Mouse (Mus musculus) E14TG2a.4 (cell line): ENCODE results near the gene Apela.

Experiments used
- H3K27me3 ChIP-seq: 2 replicates; pipeline ENCODE4 v1.6.1; 2014; ENCODE audit warnings: low read length, control low read depth; ENCODE audit not compliant: insufficient read depth
- H3K36me3 ChIP-seq: 2 replicates; pipeline ENCODE4 v1.6.1; 2014; ENCODE audit warnings: low read length, control low read depth; ENCODE audit not compliant: insufficient read depth
- H3K4me1 ChIP-seq: replicated peaks from 2 replicates; pipeline ENCODE4 v1.6.1; 2014; ENCODE audit warnings: low read depth, low read length, control low read depth
- H3K4me3 ChIP-seq: replicated peaks from 2 replicates; pipeline ENCODE4 v1.5.1; 2014; ENCODE audit warnings: mild to moderate bottlenecking, low read length
- H3K9me3 ChIP-seq: 2 replicates; pipeline ENCODE4 v1.6.1; 2014; ENCODE audit warnings: low read length, control low read depth
- CTCF ChIP-seq: conservative IDR thresholded peaks from 2 replicates; pipeline ENCODE4 v1.5.1; 2014; ENCODE audit warnings: low read length
- NANOG ChIP-seq: IDR thresholded peaks from 2 replicates; pipeline ENCODE4 v1.6.1; 2014; ENCODE audit warnings: borderline replicate concordance, low read length, mixed read lengths
- POU5F1 ChIP-seq: IDR thresholded peaks from 2 replicates; pipeline ENCODE4 v1.6.1; 2014; ENCODE audit warnings: low read length, borderline replicate concordance

Apela gene

DNA sequence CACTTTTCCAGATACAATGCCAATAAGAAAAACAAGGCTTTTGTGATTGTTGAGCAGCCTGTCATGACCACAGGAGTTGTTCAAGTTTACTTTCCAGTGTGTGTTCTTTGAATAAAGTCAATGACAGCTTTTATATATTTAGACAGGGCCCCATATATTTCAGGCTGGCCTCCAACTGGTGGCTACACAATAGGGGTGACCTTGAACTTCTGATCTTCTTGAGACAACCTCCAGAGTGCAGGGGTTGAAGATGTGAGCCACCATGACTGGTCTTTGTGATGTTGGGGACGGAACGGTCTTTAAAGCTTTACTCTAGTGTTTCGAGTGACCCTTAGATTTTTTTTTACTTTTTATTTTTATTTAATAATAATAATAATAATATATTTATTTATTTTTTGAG is 28.5 kb upstream of the Apela start:
- TF ChIP-seq NANOG (no peak), POU5F1 (no peak), CTCF (no peak)
- Histone ChIP-seq H3K4me1 (peaks cover 60% of the 10 kb centered on the region), H3K36me3 (no peaks in the 10 kb centered on the region), H3K4me3 (no peak overlapping the region; the same call in 1 of the 2 replicates), H3K9me3 (peaks cover 26% of the 10 kb centered on the region), H3K27me3 (no peaks in the 10 kb centered on the region)

DNA sequence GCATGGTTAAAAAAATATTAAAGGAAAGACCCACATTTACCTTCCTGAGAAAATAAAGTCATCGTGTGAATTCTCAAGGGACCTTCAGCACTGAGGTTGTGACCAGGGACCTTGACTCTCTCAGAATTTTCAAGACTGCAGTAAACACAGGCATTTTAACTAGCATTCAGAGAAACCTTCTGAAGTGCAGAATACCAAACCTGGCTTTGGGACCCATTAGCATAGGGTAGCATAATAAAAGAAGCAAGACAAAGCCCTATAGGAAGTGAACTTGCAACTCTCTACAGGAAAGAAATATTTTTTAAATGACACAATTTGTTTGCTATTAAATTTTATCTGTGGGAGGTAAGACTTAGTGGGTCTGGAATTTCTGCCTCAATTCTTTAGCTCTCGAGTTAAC is 26.9 kb upstream of the Apela start:
- Histone ChIP-seq H3K27me3 (no peaks in the 10 kb centered on the region), H3K4me3 (no peak overlapping the region), H3K9me3 (peaks cover 24% of the 10 kb centered on the region), H3K4me1 (peaks cover 60% of the 10 kb centered on the region), H3K36me3 (no peaks in the 10 kb centered on the region)
- 0 out of 2 replicates have a peak, but pooled peaks have one; percentile 14 for TF ChIP-seq POU5F1
- no peak for TF ChIP-seq CTCF
- peak; percentile 29; the same call in 1 of the 2 replicates for TF ChIP-seq NANOG

DNA sequence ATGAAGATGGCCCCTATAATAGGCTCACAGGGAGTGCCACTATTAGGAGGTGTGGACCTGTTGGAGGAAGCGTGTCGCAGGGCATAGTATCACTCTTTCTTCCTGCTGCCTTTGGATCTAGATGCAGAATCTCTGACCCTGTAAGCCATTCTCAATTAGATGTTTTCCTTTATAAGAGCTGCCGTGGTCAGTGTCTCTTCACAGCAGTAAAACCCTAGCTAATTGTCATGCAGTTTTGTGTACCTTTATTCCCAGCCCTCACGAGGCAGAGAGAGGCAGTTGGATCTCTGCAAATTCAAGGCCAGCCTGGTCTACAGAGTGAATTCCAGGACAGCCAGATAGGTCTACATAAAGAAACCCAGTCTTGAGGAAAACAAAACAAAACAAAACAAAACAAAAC is 25.1 kb upstream of the Apela start:
- no peaks in the 10 kb centered on the region for H3K27me3 ChIP-seq
- H3K4me1 ChIP-seq, result peaks cover 68% of the 10 kb centered on the region
- peaks cover 13% of the 10 kb centered on the region for H3K9me3 ChIP-seq
- TF ChIP-seq POU5F1, result no peak
- TF ChIP-seq NANOG, result peak; percentile 30; the same call in 1 of the 2 replicates
- no peaks in the 10 kb centered on the region for H3K36me3 ChIP-seq
- H3K4me3 ChIP-seq, result no peak overlapping the region

DNA sequence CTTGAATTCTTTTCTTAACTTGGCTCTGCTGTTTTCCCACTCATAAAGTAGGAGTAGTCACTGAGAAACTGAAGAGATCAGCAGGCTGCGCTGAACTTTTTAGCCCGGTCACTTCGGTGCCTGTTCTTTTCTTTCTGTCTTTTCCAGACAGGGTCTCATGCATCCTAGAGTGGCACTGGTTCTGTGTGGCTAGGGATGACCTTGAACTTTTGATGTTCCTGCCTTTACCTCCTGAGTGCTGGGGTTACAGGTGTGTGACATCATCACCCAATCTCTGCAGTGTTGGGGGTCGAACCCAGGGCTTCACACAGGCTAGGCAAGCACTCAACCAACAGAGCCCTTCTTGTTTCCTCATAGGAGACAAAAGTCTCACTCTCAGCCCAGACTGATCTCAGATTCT is 19.6 kb upstream of the Apela start:
- no peak for TF ChIP-seq NANOG
- TF ChIP-seq POU5F1, result no peak
- TF ChIP-seq CTCF, result no peak
- Histone ChIP-seq H3K4me3 (no peak overlapping the region), H3K27me3 (no peaks in the 10 kb centered on the region)

DNA sequence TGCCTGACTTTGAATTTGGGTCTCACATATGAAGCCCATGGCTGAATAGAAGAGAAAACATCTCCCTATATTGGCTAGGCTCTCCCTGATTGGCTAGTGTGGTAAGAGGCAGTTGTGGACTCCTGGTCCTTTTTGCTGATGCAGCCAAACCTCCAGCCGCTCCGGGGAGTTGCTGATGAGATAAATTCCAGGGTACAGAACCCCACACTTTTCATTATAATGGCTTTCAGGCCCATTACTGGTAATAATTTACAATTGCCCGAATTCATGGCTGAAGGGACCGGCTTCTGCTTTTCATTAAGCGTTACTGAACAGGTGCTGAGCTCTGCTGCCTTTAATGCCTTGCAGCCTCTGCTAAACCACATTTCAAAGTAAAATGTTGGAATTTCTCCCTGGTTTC is 16.8 kb upstream of the Apela start:
- Histone ChIP-seq H3K4me3 (no peak overlapping the region), H3K9me3 (no peaks in the 10 kb centered on the region), H3K36me3 (no peaks in the 10 kb centered on the region), H3K27me3 (no peaks in the 10 kb centered on the region), H3K4me1 (peaks cover 59% of the 10 kb centered on the region)
- no peak for TF ChIP-seq NANOG
- no peak for TF ChIP-seq POU5F1
- no peak for TF ChIP-seq CTCF

More for the DNA sequence above, 19.6 kb upstream of the Apela start:
- H3K4me1 ChIP-seq, result peaks cover 63% of the 10 kb centered on the region
- no peaks in the 10 kb centered on the region for H3K9me3 ChIP-seq
- no peaks in the 10 kb centered on the region for H3K36me3 ChIP-seq

DNA sequence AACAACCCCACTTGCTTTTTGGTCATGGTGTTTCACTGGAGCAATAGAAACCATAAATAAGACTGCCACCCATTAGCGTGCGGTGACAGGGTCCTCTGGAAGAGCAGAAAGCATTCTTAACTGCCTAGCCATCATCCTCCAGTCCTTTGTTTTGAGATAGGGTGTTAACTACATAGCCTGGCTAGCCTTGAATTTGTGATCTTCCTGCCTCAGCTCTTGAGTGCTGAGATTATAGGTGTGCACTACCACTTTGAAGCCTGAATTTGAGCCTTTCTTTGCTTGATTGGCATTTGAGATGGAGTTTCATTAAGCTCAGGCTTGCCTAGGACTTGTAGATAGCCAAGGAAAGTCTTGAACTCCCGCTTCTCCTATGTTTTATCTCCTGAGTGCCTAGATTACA is 16.4 kb upstream of the Apela start:
- Histone ChIP-seq H3K4me1 (peaks cover 59% of the 10 kb centered on the region), H3K27me3 (no peaks in the 10 kb centered on the region), H3K36me3 (no peaks in the 10 kb centered on the region), H3K4me3 (no peak overlapping the region; the same call in 1 of the 2 replicates), H3K9me3 (no peaks in the 10 kb centered on the region)
- TF ChIP-seq NANOG (peak; percentile 59; the same call in 1 of the 2 replicates), POU5F1 (no peak)

DNA sequence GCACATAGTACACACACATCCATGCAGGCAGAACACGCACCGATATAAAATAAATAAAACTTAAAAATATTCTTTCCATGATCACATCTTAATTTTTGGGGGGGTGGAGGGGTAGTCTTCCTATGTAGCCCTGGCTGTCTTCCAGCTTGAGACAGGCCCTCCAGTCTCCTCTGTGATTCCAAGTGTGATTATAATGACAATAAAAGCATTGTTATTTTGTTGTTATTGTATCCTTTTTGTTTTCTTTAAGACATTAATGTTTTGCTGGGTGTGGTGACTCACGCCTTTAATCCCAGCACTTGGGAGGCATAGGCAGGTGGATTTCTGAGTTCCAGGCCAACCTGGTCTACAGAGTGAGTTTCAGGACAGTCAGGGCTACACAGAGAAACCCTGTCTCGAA is 10.7 kb upstream of the Apela start:
- no peaks in the 10 kb centered on the region for H3K27me3 ChIP-seq
- peaks cover 67% of the 10 kb centered on the region for H3K4me1 ChIP-seq

DNA sequence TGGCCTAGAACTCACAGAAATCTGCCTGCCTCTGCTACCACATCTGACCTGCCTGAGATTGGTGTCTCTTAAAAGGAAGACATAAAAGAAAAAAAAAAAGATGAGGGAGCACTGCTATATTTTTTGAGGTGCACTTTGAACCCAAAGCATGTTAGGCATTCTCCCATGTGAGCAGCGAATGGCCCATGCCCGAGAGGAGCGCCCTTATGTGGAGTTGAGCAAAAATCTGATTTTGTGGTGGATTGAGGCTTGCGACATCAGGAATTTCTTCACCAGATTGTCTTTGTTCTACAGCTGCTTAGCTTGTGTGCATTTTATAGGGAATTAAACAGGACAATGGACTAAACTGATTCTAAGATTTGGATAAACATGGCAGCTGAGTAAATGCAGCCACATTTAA is 10.1 kb upstream of the Apela start:
- Histone ChIP-seq H3K9me3 (no peaks in the 10 kb centered on the region), H3K36me3 (no peaks in the 10 kb centered on the region), H3K4me1 (peaks cover 61% of the 10 kb centered on the region), H3K27me3 (no peaks in the 10 kb centered on the region), H3K4me3 (no peak overlapping the region)
- TF ChIP-seq CTCF, result no peak
- TF ChIP-seq POU5F1, result no peak
- TF ChIP-seq NANOG, result no peak

More for the DNA sequence above, 10.7 kb upstream of the Apela start:
- Histone ChIP-seq H3K36me3 (no peaks in the 10 kb centered on the region), H3K9me3 (no peaks in the 10 kb centered on the region), H3K4me3 (no peak overlapping the region)
- no peak for TF ChIP-seq CTCF
- TF ChIP-seq POU5F1, result no peak
- no peak for TF ChIP-seq NANOG

DNA sequence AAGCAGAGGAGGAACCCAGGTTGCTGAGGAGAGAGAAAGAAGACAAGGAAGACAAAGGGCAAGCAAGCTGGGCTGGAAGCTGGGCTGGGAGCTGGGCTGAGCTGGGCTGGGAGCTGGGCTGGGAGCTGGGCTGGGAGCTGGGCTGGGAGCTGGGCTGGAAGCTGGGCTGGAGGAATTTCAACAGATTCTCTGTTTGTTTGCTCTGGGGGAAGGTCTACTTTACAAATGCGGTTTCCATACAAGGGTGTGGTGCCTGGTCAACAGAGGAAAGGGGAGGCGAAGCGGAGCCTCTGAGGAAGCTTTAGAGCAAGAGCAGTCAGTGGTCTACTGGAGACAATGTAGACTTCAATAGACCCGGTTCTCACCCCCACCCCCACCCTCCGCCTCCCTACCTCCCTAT is 9.4 kb upstream of the Apela start:
- Histone ChIP-seq H3K4me1 (peaks cover 59% of the 10 kb centered on the region), H3K9me3 (no peaks in the 10 kb centered on the region)
- no peak for TF ChIP-seq POU5F1
- peak; percentile 37; the same call in 1 of the 2 replicates for TF ChIP-seq NANOG

More for the DNA sequence above, 9.4 kb upstream of the Apela start:
- H3K36me3 ChIP-seq, result no peaks in the 10 kb centered on the region
- peak overlapping the region; percentile 71 for H3K4me3 ChIP-seq
- H3K27me3 ChIP-seq, result no peaks in the 10 kb centered on the region
